Mouse (Mus musculus) heart, postnatal 0 days (tissue): ENCODE measurements around the gene Add3. TPM values are rescaled to one million over a fixed set of nuclear protein-coding genes. Genes with fewer than 3 reads are reported as not detected.

ENCODE experiments used
- ATAC-seq: fragments of 200-750 bp; cut with Nextera tagmentation; 2 replicates; pipeline ENCODE4 v1.8.0; 2017; ENCODE audit warnings: low read depth, moderate number of reproducible peaks, moderate library complexity; ENCODE audit not compliant: insufficient read depth
- DNase-seq: peaks from one replicate; pipeline ENCODE4 v3.0.0-alpha.2; 2016; ENCODE audit warnings: low spot score
- H3K27ac ChIP-seq: fragments of 300-500 bp; sonication (generic); 2 replicates; pipeline ENCODE4 v1.5.1; 2014; ENCODE audit warnings: low read depth, mild to moderate bottlenecking
- H3K27me3 ChIP-seq: fragments of 300-500 bp; sonication (generic); 2 replicates; pipeline ENCODE4 v1.6.1; 2014; ENCODE audit warnings: low read length, mixed read lengths; ENCODE audit not compliant: control insufficient read depth, insufficient read depth
- H3K36me3 ChIP-seq: fragments of 300-500 bp; sonication (generic); replicated peaks from 2 replicates; pipeline ENCODE4 v1.6.1; 2014; ENCODE audit warnings: low read length, mixed read lengths; ENCODE audit not compliant: control insufficient read depth, insufficient read depth
- H3K4me1 ChIP-seq: fragments of 300-500 bp; sonication (generic); 2 replicates; pipeline ENCODE4 v1.6.1; 2014; ENCODE audit warnings: antibody characterized with exemption; ENCODE audit not compliant: control insufficient read depth, insufficient read depth
- H3K4me2 ChIP-seq: fragments of 300-500 bp; sonication (generic); 2 replicates; pipeline ENCODE4 v1.6.1; 2014; ENCODE audit warnings: low read depth, mild to moderate bottlenecking, low read length, moderate library complexity
- H3K4me3 ChIP-seq: fragments of 300-500 bp; sonication (generic); 2 replicates; pipeline ENCODE4 v1.5.1; 2014; ENCODE audit warnings: low read depth, low read length
- H3K9ac ChIP-seq: fragments of 300-500 bp; sonication (generic); replicated peaks from 2 replicates; pipeline ENCODE4 v1.6.1; 2014; ENCODE audit warnings: low read depth, low read length, mixed read lengths
- H3K9me3 ChIP-seq: fragments of 300-500 bp; sonication (generic); replicated peaks from 2 replicates; pipeline ENCODE4 v1.6.1; 2016; ENCODE audit warnings: low read length; ENCODE audit not compliant: control insufficient read depth
- CTCF ChIP-seq: IDR thresholded peaks from 2 replicates; pipeline ENCODE4 v1.5.1; 2016; ENCODE audit warnings: antibody characterized with exemption, control low read depth, low read depth
- EP300 ChIP-seq: IDR thresholded peaks from 2 replicates; pipeline ENCODE4 v1.6.1; 2016; ENCODE audit warnings: antibody characterized with exemption, low read depth
- WGBS: fragments of 180-500 bp; shearing (Covaris S2); extraction: QIAGEN DNeasy Blood & Tissue Kit; methylation state at CpG from one replicate; pipeline ENCODE4 v1.1.7; 2014; 5-methylcytosine and 5-hydroxymethylcytosine counted together
- polyA plus RNA-seq: library from polyadenylated mRNA; unstranded; fragments of >200 nt; fragmentation: Nextera tagmentation; extraction: Ambion mirVana; gene quantifications from 2 replicates; pipeline ENCODE4 v1.2.1, GENCODE M21; 2015
- total RNA-seq: library from RNA; depleted of rRNA; stranded (reverse); fragments of >200 nt; gene quantifications from 2 replicates; pipeline ENCODE4 v1.2.3, GENCODE M21; 2014; ENCODE audit warnings: low replicate concordance

Gene Add3
- total and polyA plus RNA-seq, 2 experiments from 2014 or later, result 62.1 to 82.9 TPM

DNA sequence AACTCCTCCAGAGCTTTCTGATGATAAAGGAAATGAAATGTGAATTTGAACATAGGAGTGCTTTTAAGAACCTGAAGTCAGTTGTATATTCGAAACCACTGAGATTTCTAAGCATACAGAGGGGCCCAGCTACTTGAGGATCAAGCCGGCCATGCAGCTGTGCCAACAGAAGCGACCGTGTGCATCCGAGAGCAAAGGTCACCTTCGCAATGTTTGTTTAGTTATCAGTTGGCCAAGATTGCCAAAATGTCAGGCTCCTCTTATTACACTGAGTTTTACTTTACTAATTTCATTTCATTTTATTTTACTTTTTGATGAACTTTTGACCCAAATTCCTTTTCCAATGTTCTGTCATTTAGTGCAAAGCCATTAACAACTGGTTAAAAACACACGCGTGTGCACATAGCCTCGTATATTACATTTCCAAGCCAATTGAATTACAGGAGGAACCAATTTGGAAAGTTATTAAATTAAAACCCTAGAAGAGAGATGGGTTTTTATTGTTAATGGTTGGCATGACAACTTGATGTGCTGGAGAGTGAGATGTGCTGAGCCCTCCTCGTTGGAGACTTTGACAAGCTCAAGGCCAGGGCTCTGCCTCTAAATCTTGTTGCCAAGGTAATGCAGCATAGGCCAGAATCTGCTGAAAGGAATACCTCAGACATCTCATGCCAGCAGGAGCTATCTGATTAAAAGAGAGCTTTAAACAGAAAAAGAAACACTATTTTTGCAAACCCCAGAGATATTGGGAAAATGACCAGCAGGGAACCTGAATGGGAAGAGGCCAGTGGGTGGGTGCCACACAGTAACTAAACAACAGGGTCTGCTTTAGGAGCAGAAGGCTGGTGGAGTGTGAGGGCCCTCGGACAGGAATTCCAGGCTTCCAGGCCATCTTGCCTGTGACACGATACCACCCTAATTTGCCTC lies 38.6 kb upstream of the Add3 start:
- Histone ChIP-seq H3K27ac (no peak overlapping the region), H3K4me3 (no peak overlapping the region), H3K36me3 (no peaks in the 10 kb centered on the region), H3K4me1 (peaks cover 6% of the 10 kb centered on the region; the same call in 1 of the 2 replicates), H3K4me2 (no peak overlapping the region), H3K27me3 (no peaks in the 10 kb centered on the region), H3K9ac (no peak overlapping the region), H3K9me3 (no peaks in the 10 kb centered on the region)
- no peak for ATAC-seq
- DNase-seq, result no peak
- WGBS, result 74% methylated on average over 12 of the region's 12 CpGs
- TF ChIP-seq CTCF (no peak), EP300 (no peak)

DNA sequence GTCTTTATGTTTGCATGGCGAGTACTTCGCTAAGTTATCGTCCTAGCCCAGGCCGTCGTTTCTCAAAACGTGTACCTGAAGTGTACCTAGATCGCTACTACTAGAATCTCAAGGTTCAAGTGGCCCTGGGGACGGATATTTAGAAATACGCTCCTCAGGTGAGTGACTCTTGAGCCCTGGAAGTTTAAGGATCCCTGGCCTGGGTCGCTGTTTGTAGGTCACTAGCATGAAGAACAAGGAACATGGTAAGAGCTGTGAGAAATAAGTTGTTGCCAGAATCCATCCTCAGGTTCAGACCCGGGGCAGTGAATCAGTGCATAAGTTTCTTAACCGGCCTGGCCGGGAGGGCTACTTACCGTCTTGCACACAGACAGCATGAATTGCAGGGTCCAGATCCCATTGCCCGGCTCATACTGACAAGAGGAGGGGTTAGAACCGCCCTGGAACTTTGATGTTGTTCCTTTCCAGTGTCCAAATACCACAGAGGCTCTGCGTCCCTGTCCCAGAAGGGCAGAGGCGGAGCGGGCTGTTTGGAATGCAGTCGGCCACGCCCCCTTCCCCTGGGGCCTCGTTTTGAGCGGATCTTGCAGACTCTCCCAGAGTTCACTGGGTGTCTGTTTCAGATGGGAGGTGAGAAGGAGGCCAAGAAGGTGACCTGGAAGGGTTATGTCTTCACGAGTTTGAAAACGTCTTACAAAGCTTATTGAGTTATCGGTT lies 34.7 kb upstream of the Add3 start:
- TF ChIP-seq EP300 (no peak), CTCF (no peak)
- DNase-seq (peak; percentile 68), ATAC-seq (peak; percentile 67)
- H3K27ac ChIP-seq, result no peak overlapping the region
- no peaks in the 10 kb centered on the region for H3K9me3 ChIP-seq
- no peaks in the 10 kb centered on the region for H3K36me3 ChIP-seq
- WGBS, result 46% methylated on average over 26 of the region's 26 CpGs
- H3K4me1 ChIP-seq, result peaks cover 6% of the 10 kb centered on the region; the same call in 1 of the 2 replicates
- H3K4me2 ChIP-seq, result peak overlapping the region; percentile 22; the same call in 1 of the 2 replicates
- no peaks in the 10 kb centered on the region for H3K27me3 ChIP-seq
- H3K9ac ChIP-seq, result no peak overlapping the region
- peak overlapping the region; percentile 1; the same call in 1 of the 2 replicates for H3K4me3 ChIP-seq

DNA sequence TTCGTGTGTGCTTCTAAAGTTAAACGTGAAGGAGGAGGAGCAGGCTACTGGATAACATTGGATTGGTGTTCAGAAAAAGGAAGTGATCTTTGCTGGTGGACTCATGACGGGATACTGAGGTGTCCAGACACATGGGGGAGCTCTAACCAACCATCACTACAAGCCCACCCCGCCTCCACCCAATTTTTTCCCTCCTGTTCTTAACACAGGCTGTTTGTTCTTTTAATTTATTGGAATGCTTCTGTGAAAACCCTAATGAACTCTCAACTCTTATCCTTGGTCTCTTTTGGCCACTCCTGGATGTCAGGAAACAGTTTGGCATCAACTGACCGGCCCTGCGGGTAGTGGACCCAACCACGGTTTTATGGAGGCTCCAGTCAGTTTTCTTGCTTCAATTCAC lies 33.3 kb upstream of the Add3 start:
- no peak for DNase-seq
- Histone ChIP-seq H3K9ac (no peak overlapping the region), H3K9me3 (no peaks in the 10 kb centered on the region)

DNA sequence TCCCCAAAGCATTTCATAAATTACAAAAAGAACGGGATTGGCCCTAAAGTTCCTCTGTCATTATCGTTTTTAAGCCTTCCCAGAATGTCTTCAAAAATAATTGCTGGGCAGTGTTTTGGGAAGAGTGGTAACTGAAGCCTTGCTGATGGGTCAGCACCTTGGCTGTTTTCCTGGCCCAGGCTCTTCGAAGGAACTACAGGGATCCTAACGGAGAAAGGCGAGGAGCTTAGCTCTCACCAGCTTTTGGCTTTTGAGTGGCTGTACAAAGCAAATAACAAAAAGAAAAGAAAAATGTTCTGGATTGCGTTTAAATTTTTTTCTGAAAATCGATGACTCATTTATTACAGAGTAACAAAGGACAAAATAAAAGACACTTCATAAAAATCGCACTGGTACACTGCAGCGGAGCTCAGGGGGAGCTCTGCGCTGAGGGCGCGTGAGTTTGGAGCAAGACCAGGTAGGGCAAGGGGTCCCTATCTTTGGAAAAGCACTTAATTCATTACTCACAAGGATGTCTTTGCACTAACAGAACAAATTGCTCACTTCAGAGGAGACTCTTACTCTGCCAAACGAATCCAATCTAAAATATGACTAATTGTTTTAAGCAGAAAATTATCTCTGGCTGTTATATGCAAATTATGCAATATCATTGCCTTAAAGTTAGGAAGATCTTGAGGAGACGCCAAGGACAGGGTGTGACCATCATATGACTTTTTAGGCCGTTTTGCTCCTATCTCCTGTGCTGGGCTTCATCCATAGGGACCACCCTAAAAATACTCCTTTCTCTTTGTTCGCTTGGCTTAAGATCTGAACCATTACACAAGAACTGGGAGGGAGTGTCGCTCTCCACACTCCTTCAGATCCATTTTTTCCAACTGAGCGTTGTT lies 32.6 kb upstream of the Add3 start:
- Histone ChIP-seq H3K4me3 (no peak overlapping the region), H3K27me3 (no peaks in the 10 kb centered on the region), H3K4me2 (no peak overlapping the region), H3K36me3 (no peaks in the 10 kb centered on the region), H3K9me3 (no peaks in the 10 kb centered on the region), H3K27ac (no peak overlapping the region), H3K4me1 (peaks cover 6% of the 10 kb centered on the region; the same call in 1 of the 2 replicates), H3K9ac (no peak overlapping the region)
- WGBS, result 79% methylated on average over 18 of the region's 18 CpGs
- DNase-seq, result no peak
- TF ChIP-seq CTCF, result no peak
- no peak for TF ChIP-seq EP300
- no peak for ATAC-seq

More for the DNA sequence above, 33.3 kb upstream of the Add3 start:
- ATAC-seq, result no peak
- no peaks in the 10 kb centered on the region for H3K36me3 ChIP-seq
- peak; percentile 22; the same call in 1 of the 2 replicates for TF ChIP-seq CTCF
- no peak for TF ChIP-seq EP300
- peaks cover 6% of the 10 kb centered on the region; the same call in 1 of the 2 replicates for H3K4me1 ChIP-seq
- no peak overlapping the region for H3K27ac ChIP-seq
- no peak overlapping the region for H3K4me2 ChIP-seq
- 74% methylated on average over 7 of the region's 7 CpGs for WGBS
- no peaks in the 10 kb centered on the region for H3K27me3 ChIP-seq
- no peak overlapping the region for H3K4me3 ChIP-seq

DNA sequence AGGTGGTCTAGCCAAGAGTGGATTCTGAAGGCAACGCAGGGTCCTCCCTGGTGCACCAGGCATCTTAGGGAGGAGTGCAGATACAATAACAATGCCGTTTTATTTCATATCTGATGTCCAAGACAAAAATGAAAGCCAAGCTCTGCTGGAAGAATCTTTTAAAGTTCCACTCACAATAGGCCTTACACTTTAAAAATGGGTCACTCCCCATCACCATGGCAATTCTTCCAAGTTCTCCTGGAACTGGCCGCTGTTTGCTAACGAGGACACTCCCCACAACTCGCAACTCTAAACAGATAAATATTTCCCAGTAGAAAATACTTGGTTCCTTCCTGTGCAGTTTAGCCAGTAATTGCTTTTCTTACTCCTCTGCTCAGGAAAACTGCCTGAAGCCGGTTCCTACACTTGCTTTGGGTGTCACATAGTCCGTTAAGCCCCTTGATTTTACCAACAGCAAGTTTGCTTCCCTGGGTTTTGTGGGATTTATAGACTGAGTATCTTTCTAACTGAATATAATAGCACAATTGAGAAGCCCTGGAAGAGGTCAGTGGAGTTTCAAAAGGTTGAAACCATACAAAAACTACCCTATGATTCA lies 28.1 kb upstream of the Add3 start:
- TF ChIP-seq EP300, result no peak
- no peak for TF ChIP-seq CTCF
- Histone ChIP-seq H3K27me3 (no peaks in the 10 kb centered on the region), H3K9me3 (no peaks in the 10 kb centered on the region; the same call in 1 of the 2 replicates), H3K27ac (no peak overlapping the region), H3K9ac (no peak overlapping the region), H3K4me2 (no peak overlapping the region), H3K36me3 (no peaks in the 10 kb centered on the region), H3K4me3 (no peak overlapping the region), H3K4me1 (no peaks in the 10 kb centered on the region)
- 53% methylated on average over 7 of the region's 7 CpGs for WGBS
- no peak for ATAC-seq
- DNase-seq, result no peak
